Mouse (Mus musculus): ENCODE data around the gene Cox19.
A peak's percentile ranks its signal among the peaks of the same experiment; 100 is the strongest.
"Not testable (repeated sequence)": the region's sequence is repeated elsewhere in the genome, so short reads cannot be mapped to it uniquely, and the experiment has no call there.

The Cox19 gene

GRCm38 (mm10) chr5:139364260-139364910, 13.2 kb upstream of the Cox19 start:
- peak; percentile 84 to 92 for DNase-seq (ENCODE audit: low read depth in 2 of 2, low spot score in 2 of 2)

DNA sequence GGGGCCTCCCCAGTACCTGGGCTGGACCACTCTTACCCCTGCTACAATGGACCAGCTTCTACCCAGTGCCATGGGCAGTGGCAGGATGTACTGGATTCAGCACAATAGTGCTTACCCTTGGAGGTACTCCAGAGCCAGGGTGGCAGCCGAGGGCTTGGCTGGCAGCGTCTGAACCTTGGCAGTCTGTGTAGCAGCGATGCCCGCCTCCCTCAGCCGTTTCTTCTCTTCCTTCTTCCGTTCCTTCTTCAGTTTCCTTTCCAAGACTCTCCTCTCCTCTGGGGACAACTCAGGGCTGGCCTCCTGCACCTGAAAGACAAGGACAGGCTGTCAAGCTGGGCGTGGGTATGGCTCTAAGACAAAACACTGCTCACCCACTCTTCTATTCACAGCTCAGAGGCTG, 12.6 kb upstream of the Cox19 start:
- DNase-seq (ENCODE audit: low read depth in 2 of 2, low spot score in 2 of 2) = no peak

DNA sequence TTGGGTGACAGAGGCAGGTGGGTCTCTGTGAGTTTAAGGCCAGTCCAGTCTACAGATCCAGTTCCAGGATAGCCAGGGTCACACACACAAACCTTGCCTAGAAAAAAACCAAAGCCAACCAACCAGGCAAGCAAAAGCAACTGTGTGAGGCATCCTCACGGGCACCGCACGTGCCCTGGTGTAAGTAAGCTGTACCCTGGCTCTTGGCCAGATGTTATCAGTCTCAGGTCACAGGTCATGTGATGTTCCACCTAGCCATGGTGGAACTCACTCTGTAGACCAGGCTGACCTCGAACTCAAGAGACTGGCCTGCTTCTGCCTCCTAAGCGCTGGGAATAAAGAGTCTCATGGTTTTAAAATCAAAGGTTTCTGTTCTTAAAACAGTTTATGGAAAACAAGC, 8.0 kb upstream of the Cox19 start:
- DNase-seq (ENCODE audit: low read depth in 2 of 2, low spot score in 2 of 2) = no peak

GRCm38 (mm10) chr5:139358653-139359052, 7.4 kb upstream of the Cox19 start:
- peak in 1 of 2 experiments; percentile 33 for DNase-seq (ENCODE audit: low read depth in 2 of 2, low spot score in 2 of 2)

- DNase-seq (ENCODE audit: low read depth in 2 of 2, low spot score in 2 of 2) = peak; percentile 48 to 66
These were observed 4.1 kb upstream of the Cox19 start for GRCm38 (mm10) chr5:139355235-139355772.

DNA sequence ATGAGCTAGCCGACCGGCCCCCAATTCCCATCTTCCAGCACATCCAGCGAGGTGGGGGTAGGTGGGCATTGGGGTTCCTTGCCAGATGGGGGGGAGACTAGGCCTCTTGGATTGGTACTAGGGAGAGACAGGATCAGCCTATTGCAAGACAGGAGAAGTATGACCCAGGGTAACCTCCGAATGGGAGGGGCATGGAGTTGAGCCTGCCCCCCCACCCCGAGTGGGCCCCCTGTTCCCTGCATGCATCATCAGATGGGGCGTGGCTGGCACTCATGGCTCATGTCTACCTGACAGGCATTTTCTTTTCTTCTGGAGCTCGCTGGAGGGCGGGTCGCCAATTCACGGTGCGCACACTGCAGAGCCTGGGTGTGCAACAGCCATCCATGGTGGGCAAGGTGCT, 2.7 kb upstream of the Cox19 start:
- no peak for DNase-seq (ENCODE audit: low read depth in 2 of 2, low spot score in 2 of 2)

DNA sequence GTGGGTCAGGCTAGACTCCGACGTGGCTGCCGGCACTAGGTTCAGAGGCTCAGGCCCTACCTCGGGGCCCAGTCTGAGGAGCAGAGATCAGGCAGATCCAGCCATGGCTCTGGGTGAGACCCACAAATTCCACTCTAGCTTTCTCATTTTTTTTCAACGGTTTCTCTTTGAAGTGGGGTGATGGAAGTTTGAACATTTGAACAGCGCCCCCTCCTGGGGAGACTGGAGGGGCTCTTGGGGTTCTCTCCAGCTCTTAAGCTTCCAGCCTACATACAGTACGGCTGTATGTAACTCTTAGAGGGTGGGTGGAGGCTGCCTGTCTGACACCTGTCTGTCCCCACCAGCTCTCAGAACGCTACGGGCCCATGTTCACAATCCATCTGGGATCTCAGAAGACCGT, 2.3 kb upstream of the Cox19 start:
- DNase-seq (ENCODE audit: low read depth in 2 of 2, low spot score in 2 of 2) = peak; percentile 36 to 43

DNA sequence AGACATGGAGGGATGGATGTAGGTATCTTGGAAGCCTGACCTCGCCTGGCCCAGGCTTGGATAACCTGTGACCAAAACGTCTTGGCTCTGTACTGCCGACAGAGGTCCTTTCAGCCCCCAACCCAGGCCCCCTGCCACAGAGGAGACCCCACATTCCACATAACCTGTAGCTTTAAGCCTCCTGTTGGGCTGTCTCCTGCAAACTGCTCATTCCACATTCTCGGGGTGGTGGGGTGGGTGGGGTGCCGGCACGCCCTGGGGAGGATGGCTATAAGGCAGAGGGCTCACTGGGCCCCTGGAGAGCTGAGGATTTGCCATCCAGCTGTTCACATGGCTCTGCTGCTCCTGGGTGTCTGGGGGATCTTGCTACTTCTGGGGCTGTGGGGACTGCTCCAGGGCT, 1.1 kb upstream of the Cox19 start, which contains the start of gene Cyp2w1:
Gene Cyp2w1 (plus strand): TSS at position 301 of the 400 bp plus-strand sequence.
- DNase-seq (ENCODE audit: low read depth in 2 of 2, low spot score in 2 of 2) = no peak

DNA sequence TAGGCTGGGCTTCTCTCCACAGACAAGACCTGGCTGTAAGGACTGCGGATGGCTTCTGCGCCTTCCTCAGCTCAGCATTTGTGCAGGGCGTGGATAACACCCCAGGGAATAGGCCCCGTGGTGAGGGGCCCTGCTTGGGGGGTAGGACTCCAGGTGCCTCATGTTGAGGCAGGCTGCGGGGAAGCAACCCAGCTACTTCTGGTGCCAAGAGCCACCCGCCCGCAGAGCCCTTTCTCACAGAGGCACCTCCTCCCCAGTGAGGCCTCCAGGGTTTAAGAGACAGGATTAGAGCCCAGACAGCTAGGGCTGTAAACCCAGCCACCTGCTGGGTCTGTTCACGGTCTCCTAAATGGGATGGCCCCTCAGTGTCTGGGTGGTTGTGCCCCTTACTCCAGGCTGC, 410 bp upstream of the Cox19 start:
- no peak for DNase-seq (ENCODE audit: low read depth in 2 of 2, low spot score in 2 of 2)

DNA sequence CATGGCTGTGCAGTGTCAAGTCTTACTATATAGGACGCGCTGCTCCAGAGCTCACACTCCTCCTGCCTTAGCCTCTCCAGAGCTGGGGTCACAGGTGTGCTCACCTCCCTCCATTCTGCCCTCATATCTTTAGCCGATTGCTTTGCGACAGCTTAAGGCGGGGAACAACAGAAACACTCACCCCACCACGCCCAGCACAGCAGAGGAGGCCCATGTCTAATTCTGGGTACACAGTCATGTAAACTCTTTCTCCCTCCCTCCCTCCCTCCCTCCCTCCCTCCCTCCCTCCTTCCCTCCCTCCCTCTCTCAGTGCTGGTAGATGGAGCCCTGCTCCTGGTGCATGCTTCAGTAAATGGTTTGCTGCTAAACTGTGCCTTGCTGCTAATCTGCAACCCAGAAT, 1.5 kb downstream of the Cox19 start:
- no peak for DNase-seq (ENCODE audit: low read depth in 2 of 2, low spot score in 2 of 2)

DNA sequence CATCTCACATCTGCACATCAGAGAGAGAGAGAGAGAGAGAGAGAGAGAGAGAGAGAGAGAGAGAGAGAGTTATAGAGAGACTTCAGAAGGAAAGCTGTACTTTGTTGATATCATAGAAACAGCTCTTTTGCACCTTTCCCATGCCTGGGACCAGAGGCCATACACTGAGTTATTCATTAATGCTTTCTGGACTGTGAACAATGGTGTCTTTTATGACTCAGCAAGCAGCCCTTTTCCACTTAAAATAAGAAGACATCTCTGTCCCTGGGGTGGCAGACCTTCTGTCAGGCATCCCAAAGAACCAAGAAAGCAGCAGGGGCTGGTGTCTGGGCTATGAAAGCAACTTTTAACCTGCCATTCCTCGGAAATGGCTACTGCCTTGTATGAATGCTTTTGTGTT, 4.0 kb downstream of the Cox19 start:
- DNase-seq (ENCODE audit: low read depth in 2 of 2, low spot score in 2 of 2) = no peak

DNA sequence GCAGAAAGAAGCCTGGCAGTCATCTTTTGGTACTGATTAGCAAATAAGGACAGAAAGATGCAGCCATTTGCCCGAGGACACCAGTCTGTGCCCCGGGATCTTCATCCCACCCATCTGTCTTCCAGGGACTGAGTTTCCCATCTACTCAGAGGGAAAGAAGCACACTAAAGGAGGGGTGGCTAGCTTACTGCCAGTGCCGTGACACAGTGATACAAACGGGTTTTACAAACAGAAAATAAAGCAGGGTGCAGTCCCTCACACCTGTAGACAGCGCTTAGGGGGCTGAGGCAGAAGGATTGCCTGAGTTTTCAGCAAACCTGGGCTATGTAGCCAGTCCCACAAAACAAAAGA, 5.9 kb downstream of the Cox19 start:
- DNase-seq (ENCODE audit: low read depth in 2 of 2, low spot score in 2 of 2) = no peak

- peak; percentile 91 to 97 for DNase-seq (ENCODE audit: low read depth in 2 of 2, low spot score in 2 of 2)
These were observed 6.4 kb downstream of the Cox19 start for GRCm38 (mm10) chr5:139344687-139345363.

DNA sequence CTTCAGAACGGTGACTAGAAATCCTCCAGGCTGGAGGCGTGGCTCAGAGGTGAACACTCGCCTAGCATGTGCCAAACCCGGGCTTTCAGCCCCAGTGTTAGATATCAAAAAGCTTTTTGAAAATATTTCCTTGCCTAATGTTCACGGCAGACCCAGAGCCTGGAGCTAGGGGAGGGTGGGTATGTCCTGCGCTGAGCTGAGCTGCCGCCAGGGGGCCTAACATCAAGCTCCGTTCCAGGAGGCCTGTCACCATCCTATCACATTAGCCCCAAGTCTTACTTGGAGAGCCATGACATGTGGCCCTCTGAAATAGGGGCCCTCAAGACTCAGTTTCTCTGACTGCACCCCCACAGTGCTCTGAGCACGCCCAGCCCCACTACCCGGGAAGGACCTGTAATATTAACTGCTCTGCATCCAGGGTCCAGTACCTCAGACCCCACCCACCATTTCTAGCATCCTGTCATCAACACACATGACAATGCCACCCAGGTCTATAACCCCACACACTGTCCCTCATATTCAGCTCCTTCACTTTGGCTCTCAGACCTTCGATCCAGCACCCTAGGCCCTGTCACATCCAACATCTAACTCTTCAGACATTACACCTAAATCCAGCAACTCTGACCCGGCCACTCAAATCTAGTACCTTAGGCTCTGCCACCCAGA, 7.1 kb downstream of the Cox19 start:
- peak; percentile 70 to 78 for DNase-seq (ENCODE audit: low read depth in 2 of 2, low spot score in 2 of 2)

- no peak for DNase-seq (ENCODE audit: low read depth in 2 of 2, low spot score in 2 of 2)
These were observed 12.3 kb downstream of the Cox19 start for GRCm38 (mm10) chr5:139338891-139339290.

- DNase-seq (ENCODE audit: low read depth in 2 of 2, low spot score in 2 of 2) = no peak
These were observed 12.8 kb downstream of the Cox19 start for GRCm38 (mm10) chr5:139338403-139338802.

- no peak for DNase-seq (ENCODE audit: low read depth in 2 of 2, low spot score in 2 of 2)
These were observed 13.3 kb downstream of the Cox19 start for GRCm38 (mm10) chr5:139337826-139338370.

- DNase-seq (ENCODE audit: low read depth in 2 of 2, low spot score in 2 of 2) = no peak
These were observed 15.6 kb downstream of the Cox19 start for GRCm38 (mm10) chr5:139335634-139336033.

DNA sequence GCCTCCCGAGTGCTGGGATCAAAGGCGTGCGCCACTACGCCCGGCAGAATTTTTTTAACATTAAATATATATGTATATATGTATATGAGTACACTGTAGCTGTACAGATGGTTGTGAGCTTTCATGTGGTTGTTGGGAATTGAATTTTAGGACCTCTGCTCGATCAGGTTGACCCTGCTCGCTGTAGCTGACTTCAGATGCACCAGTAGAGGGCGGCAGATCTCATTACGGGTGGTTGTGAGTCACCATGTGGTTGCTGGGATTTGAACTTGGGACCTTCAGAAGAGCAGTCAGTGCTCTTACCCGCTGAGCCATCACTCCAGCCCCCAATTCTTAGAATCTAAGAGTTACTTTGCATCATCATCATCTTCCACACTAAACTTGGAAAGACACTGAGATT, 16.8 kb downstream of the Cox19 start:
- DNase-seq (ENCODE audit: low read depth in 2 of 2, low spot score in 2 of 2) = not testable (repeated sequence)

- DNase-seq (ENCODE audit: low read depth in 2 of 2, low spot score in 2 of 2) = no peak
These were observed 17.8 kb downstream of the Cox19 start for GRCm38 (mm10) chr5:139333301-139334013.

- no peak for DNase-seq (ENCODE audit: low read depth in 2 of 2, low spot score in 2 of 2)
These were observed 18.5 kb downstream of the Cox19 start for GRCm38 (mm10) chr5:139332590-139333272.

Data from CD8-positive naive resting alpha-beta T cell, adult 2 months (primary cell).